Mouse (Mus musculus) kidney, embryonic 16.5 days (tissue): ENCODE data around the gene Gm20696. TPM values are rescaled to one million over a fixed set of nuclear protein-coding genes. Genes with fewer than 3 reads are reported as not detected.

ENCODE experiments used
- ATAC-seq: fragments of 200-750 bp; cut with Nextera tagmentation; 2 replicates; pipeline ENCODE4 v1.8.0; 2017; ENCODE audit warnings: moderate TSS enrichment; ENCODE audit not compliant: low FRiP score, low TSS enrichment
- H3K27ac ChIP-seq: fragments of 300-500 bp; sonication (generic); 2 replicates; pipeline ENCODE4 v1.5.1; 2014; ENCODE audit warnings: low read length
- H3K27me3 ChIP-seq: fragments of 300-500 bp; sonication (generic); 2 replicates; pipeline ENCODE4 v1.6.1; 2014; ENCODE audit warnings: low read length, control low read depth, mixed read lengths; ENCODE audit not compliant: insufficient read depth
- H3K36me3 ChIP-seq: fragments of 300-500 bp; sonication (generic); 2 replicates; pipeline ENCODE4 v1.6.1; 2014; ENCODE audit warnings: low read length, control low read depth, mixed read lengths; ENCODE audit not compliant: insufficient read depth
- H3K4me1 ChIP-seq: fragments of 300-500 bp; sonication (generic); 2 replicates; pipeline ENCODE4 v1.6.1; 2014; ENCODE audit warnings: low read length, control low read depth, mixed read lengths; ENCODE audit not compliant: insufficient read depth
- H3K4me2 ChIP-seq: fragments of 300-500 bp; sonication (generic); replicated peaks from 2 replicates; pipeline ENCODE4 v1.6.1; 2014; ENCODE audit warnings: low read depth, low read length
- H3K4me3 ChIP-seq: fragments of 300-500 bp; sonication (generic); 2 replicates; pipeline ENCODE4 v1.5.1; 2014; ENCODE audit warnings: mild to moderate bottlenecking, low read length
- H3K9ac ChIP-seq: fragments of 300-500 bp; sonication (generic); replicated peaks from 2 replicates; pipeline ENCODE4 v1.6.1; 2014; ENCODE audit warnings: low read length
- H3K9me3 ChIP-seq: fragments of 300-500 bp; sonication (generic); 2 replicates; pipeline ENCODE4 v1.6.1; 2016; ENCODE audit warnings: low read length, control low read depth
- WGBS: fragments of 180-500 bp; shearing (Covaris S2); extraction: QIAGEN DNeasy Blood & Tissue Kit; methylation state at CpG from one replicate; pipeline ENCODE4 v1.1.7; 2014; 5-methylcytosine and 5-hydroxymethylcytosine counted together
- polyA plus RNA-seq: library from polyadenylated mRNA; unstranded; fragments of >200 nt; fragmentation: Nextera tagmentation; extraction: Ambion mirVana; gene quantifications from 2 replicates; pipeline ENCODE4 v1.2.1, GENCODE M21; 2015

Gm20696 gene
- polyA plus RNA-seq, 1 experiment from 2014 or later: 1.7 TPM

GRCm38 (mm10) chr6:99435140-99435539 lies 231.5 kb downstream of the Gm20696 start:
- peaks cover 26% of the 10 kb centered on the region for H3K4me1 ChIP-seq
- no peak for ATAC-seq
- H3K4me3 ChIP-seq: no peak overlapping the region
- no peaks in the 10 kb centered on the region for H3K9me3 ChIP-seq
- H3K27me3 ChIP-seq: no peaks in the 10 kb centered on the region
- H3K36me3 ChIP-seq: peaks cover 9% of the 10 kb centered on the region; the same call in 1 of the 2 replicates
- H3K9ac ChIP-seq: no peak overlapping the region
- 91% methylated on average over 10 of the region's 10 CpGs for WGBS
- H3K27ac ChIP-seq: no peak overlapping the region
- no peak overlapping the region for H3K4me2 ChIP-seq

GRCm38 (mm10) chr6:99433006-99433405 lies 233.6 kb downstream of the Gm20696 start:
- Histone ChIP-seq H3K4me3 (no peak overlapping the region), H3K9me3 (no peaks in the 10 kb centered on the region), H3K27me3 (no peaks in the 10 kb centered on the region), H3K9ac (no peak overlapping the region), H3K4me1 (peaks cover 5% of the 10 kb centered on the region; the same call in 1 of the 2 replicates), H3K36me3 (peaks cover 9% of the 10 kb centered on the region; the same call in 1 of the 2 replicates), H3K4me2 (no peak overlapping the region), H3K27ac (no peak overlapping the region)
- no peak for ATAC-seq
- WGBS: 92% methylated on average over 9 of the region's 9 CpGs

GRCm38 (mm10) chr6:99431941-99432340 lies 234.7 kb downstream of the Gm20696 start:
- Histone ChIP-seq H3K4me1 (no peaks in the 10 kb centered on the region), H3K4me2 (no peak overlapping the region), H3K4me3 (no peak overlapping the region), H3K27me3 (no peaks in the 10 kb centered on the region), H3K9ac (no peak overlapping the region), H3K36me3 (peaks cover 9% of the 10 kb centered on the region; the same call in 1 of the 2 replicates), H3K9me3 (no peaks in the 10 kb centered on the region), H3K27ac (no peak overlapping the region)
- 77% methylated on average over 4 of the region's 4 CpGs for WGBS
- no peak for ATAC-seq

GRCm38 (mm10) chr6:99430560-99430959 lies 236.0 kb downstream of the Gm20696 start:
- 93% methylated on average over 14 of the region's 14 CpGs for WGBS
- Histone ChIP-seq H3K4me1 (no peaks in the 10 kb centered on the region), H3K27ac (no peak overlapping the region), H3K36me3 (peaks cover 9% of the 10 kb centered on the region; the same call in 1 of the 2 replicates), H3K4me2 (no peak overlapping the region), H3K9ac (no peak overlapping the region), H3K4me3 (no peak overlapping the region), H3K27me3 (no peaks in the 10 kb centered on the region), H3K9me3 (no peaks in the 10 kb centered on the region)
- no peak for ATAC-seq

- no peak overlapping the region for H3K4me2 ChIP-seq
- H3K27ac ChIP-seq: no peak overlapping the region
- no peak overlapping the region for H3K4me3 ChIP-seq
- 78% methylated on average over 16 of the region's 16 CpGs for WGBS
- H3K9me3 ChIP-seq: no peaks in the 10 kb centered on the region
- H3K36me3 ChIP-seq: peaks cover 4% of the 10 kb centered on the region; the same call in 1 of the 2 replicates
- H3K4me1 ChIP-seq: no peaks in the 10 kb centered on the region; the same call in 1 of the 2 replicates
- no peaks in the 10 kb centered on the region for H3K27me3 ChIP-seq
- H3K9ac ChIP-seq: no peak overlapping the region
- ATAC-seq: no peak
These were observed 237.0 kb downstream of the Gm20696 start for GRCm38 (mm10) chr6:99429378-99430131.

GRCm38 (mm10) chr6:99428961-99429360 lies 237.6 kb downstream of the Gm20696 start:
- WGBS: 68% methylated on average over 2 of the region's 2 CpGs
- Histone ChIP-seq H3K27me3 (no peaks in the 10 kb centered on the region), H3K36me3 (no peaks in the 10 kb centered on the region), H3K4me1 (no peaks in the 10 kb centered on the region; the same call in 1 of the 2 replicates), H3K4me3 (no peak overlapping the region), H3K9me3 (no peaks in the 10 kb centered on the region), H3K9ac (no peak overlapping the region), H3K27ac (no peak overlapping the region), H3K4me2 (no peak overlapping the region)
- ATAC-seq: no peak

- Histone ChIP-seq H3K4me2 (no peak overlapping the region), H3K9me3 (no peaks in the 10 kb centered on the region), H3K27ac (no peak overlapping the region), H3K27me3 (no peaks in the 10 kb centered on the region), H3K36me3 (no peaks in the 10 kb centered on the region), H3K9ac (no peak overlapping the region), H3K4me3 (no peak overlapping the region), H3K4me1 (no peaks in the 10 kb centered on the region; the same call in 1 of the 2 replicates)
- no peak for ATAC-seq
- WGBS: 86% methylated on average over 4 of the region's 4 CpGs
These were observed 239.3 kb downstream of the Gm20696 start for GRCm38 (mm10) chr6:99427301-99427700.

GRCm38 (mm10) chr6:99425044-99425443 lies 241.6 kb downstream of the Gm20696 start:
- H3K27me3 ChIP-seq: no peaks in the 10 kb centered on the region
- no peaks in the 10 kb centered on the region for H3K9me3 ChIP-seq
- H3K9ac ChIP-seq: no peak overlapping the region
- no peak overlapping the region for H3K4me2 ChIP-seq
- H3K4me3 ChIP-seq: no peak overlapping the region
- 61% methylated on average over 3 of the region's 3 CpGs for WGBS
- no peaks in the 10 kb centered on the region; the same call in 1 of the 2 replicates for H3K4me1 ChIP-seq
- H3K27ac ChIP-seq: no peak overlapping the region
- no peaks in the 10 kb centered on the region for H3K36me3 ChIP-seq
- ATAC-seq: no peak

GRCm38 (mm10) chr6:99420666-99421065 lies 245.9 kb downstream of the Gm20696 start:
- no peak overlapping the region for H3K4me3 ChIP-seq
- H3K27ac ChIP-seq: no peak overlapping the region
- 81% methylated on average over 8 of the region's 8 CpGs for WGBS
- H3K4me2 ChIP-seq: no peak overlapping the region
- no peaks in the 10 kb centered on the region for H3K36me3 ChIP-seq
- no peak for ATAC-seq
- H3K4me1 ChIP-seq: no peaks in the 10 kb centered on the region; the same call in 1 of the 2 replicates
- H3K9me3 ChIP-seq: no peaks in the 10 kb centered on the region
- no peaks in the 10 kb centered on the region for H3K27me3 ChIP-seq
- no peak overlapping the region for H3K9ac ChIP-seq

GRCm38 (mm10) chr6:99412598-99412997 lies 254.0 kb downstream of the Gm20696 start:
- Histone ChIP-seq H3K36me3 (no peaks in the 10 kb centered on the region), H3K4me1 (no peaks in the 10 kb centered on the region), H3K9ac (no peak overlapping the region), H3K4me2 (no peak overlapping the region), H3K9me3 (no peaks in the 10 kb centered on the region), H3K27ac (no peak overlapping the region), H3K4me3 (no peak overlapping the region), H3K27me3 (no peaks in the 10 kb centered on the region)
- no peak for ATAC-seq
- 89% methylated on average over 6 of the region's 6 CpGs for WGBS
